Mouse (Mus musculus): ENCODE results near the gene Gm27029. TPM values are rescaled to one million over a fixed set of nuclear protein-coding genes. Genes with fewer than 3 reads are reported as not detected.
A peak's percentile ranks its signal among the peaks of the same experiment; 100 is the strongest.
"Not testable (repeated sequence)": the region's sequence is repeated elsewhere in the genome, so short reads cannot be mapped to it uniquely, and the experiment has no call there.

Gene Gm27029
- total RNA-seq, 2 experiments from 2014 or later: 5.9 to 6.6 TPM

DNA sequence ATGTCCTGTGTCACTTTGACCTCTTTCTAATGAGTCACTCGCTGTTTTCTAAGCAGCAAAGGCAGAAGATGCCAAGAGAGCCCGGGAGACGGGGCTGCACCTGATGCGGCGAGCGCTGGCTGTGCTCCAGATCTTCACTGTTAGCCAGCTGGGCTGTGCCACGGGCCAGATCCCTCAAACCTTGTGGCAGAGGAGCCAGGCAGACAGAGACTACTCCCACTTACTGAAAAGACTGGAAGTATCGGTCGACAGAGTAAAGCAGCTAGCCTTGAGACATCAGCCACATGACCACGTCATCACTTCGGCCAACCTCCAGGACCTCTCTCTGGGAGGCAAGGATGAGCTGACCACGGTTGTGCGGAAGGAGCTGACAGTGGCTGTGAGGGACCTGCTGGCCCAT, 8.8 kb upstream of the Gm27029 start:
- no peak for DNase-seq (ENCODE audit: low spot score in 2 of 2)

DNA sequence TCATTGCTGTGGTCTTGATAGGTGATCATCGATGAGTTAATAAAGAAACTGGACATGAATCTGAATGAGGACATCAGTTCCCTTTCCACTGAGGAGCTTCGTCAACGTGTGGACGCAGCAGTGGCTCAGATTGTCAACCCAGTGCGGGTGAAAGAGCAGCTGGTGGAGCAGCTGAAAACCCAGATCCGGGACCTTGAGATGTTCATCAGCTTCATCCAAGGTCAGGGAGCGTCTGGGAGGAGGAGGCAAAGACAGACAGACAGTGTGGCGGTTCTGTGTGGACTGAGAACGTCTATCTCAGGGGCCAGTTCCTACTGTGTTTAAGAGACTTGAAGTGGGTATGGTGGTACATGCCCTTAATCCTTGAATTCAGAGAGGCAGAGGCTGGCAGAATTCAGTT, 6.7 kb upstream of the Gm27029 start:
- intact Hi-C loops (cut with DNase I): no loop called here
- DNase-seq (ENCODE audit: low spot score in 2 of 2): no peak

More for the DNA sequence above, 8.8 kb upstream of the Gm27029 start:
- intact Hi-C loops (cut with DNase I): no loop called here

DNA sequence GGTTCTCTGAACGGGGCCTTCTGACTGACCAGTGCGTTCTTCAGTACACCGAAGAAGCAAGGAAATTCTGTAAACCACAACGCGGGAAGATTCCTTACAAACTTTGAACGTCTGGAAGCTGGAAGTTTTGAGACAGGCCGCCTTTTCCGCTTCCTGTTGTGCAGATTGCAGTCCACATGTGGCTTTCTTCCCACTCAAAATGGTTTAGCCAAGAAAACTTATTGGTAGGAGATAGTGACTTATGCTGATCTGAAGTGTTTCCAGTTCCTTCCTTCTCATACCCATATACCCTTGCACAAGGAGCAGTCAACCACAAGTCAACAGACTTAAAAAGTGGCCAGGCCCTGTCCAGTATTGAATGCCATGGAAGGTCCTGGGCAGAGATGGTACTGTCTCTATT, 1.6 kb upstream of the Gm27029 start:
- intact Hi-C loops (cut with DNase I): no loop called here
- no peak for DNase-seq (ENCODE audit: low spot score in 2 of 2)

DNA sequence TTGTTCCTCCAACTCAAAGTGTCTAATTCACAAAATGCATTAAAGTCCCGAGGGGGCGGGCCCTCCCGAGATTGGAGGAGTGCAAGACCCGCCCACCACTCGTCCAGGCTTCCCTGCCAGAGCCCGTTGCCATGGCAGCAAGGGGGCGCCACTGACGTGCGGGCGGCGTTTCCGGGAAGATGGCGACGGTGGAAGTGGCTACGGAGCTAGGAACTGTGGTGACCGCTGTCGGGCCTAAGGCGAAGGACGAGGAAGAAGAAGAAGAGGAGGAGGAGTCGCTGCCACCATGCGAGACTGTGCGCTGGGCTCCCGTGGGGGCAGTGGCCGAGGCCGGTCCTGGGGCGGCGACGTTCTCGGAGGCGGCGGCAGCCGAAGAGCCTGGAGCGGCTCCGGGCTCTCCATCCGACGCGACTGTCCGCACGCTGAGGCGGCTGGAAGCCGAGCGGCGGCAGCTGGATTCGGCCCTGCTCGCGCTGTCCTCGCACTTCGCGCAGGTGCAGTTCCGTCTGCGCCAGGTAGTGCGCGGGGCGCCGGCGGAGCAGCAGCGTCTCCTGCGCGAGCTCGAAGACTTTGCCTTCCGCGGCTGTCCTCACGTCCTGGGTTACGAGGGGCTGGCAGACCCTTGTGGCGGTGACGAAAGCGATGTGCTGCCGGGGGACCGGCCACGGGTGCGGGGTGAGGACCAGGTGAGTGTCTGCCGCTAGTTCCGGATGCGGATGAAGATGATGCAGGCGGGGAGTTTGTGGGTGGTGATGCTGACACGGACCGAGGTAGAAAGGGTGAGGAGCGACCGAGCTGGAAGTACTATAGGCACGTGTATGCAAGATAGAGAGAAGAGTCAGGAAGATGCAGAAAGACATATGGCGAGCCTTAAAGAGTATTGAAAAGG, 573 bp upstream of the Gm27029 start, which contains the start of the genes Rundc1 and Ptges3l:
Rundc1 (plus strand) TSS at position 161 of the 889 bp plus-strand sequence.
Ptges3l (minus strand) TSS at position 409 of the 889 bp plus-strand sequence.
- intact Hi-C loops (cut with DNase I): loop anchor here (2.0 kb wide), 1 partner anchor 18 kb away; the partner anchor contains the start of gene Rpl27
- peak; percentile 99 for DNase-seq (ENCODE audit: low spot score in 2 of 2)

DNA sequence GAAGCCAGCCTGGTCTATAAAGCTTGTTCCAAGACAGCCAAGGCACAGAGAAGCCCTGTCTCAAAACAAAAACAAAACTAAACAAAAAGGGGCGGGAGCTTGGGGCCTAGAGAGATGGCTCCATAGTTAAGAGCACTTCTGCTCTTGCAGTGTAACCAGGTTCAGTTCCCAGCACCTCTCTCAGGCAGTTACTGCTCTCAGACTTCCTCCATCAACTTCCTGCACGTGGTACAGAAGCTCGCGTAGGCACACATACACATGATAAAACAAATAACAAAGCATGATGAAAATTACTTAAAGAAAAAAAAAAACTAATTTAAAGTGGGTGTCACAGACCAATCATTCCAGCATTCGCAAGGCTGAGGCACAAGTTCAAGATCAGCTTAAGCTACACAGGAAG, 4.4 kb downstream of the Gm27029 start:
- no peak for DNase-seq (ENCODE audit: low spot score in 2 of 2)
- intact Hi-C loops (cut with DNase I): no loop called here

DNA sequence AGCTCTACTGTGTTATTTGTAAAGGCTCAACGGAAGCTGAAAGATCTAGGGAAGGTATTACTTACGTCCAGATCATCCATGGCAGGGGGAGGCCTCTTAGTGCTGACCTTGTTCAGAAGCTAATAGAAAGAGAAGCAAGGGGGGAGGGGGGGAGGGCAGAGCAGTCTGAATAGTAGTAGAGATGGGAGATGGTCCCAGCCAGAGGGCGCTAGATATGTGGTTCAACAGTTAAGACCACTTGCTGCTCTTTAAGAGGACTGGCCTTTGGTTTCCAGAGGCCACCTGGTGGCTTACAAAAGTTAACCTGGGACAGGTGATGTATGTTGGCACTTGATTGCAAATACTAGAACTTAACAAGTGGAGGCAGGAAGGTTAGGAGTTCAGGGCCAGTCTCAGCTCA, 5.0 kb downstream of the Gm27029 start:
- intact Hi-C loops (cut with DNase I): loop anchor here (10.0 kb wide), 1 partner anchor 325 kb away; the partner anchor contains the start of gene Psmc3ip
- no peak for DNase-seq (ENCODE audit: low spot score in 2 of 2)

DNA sequence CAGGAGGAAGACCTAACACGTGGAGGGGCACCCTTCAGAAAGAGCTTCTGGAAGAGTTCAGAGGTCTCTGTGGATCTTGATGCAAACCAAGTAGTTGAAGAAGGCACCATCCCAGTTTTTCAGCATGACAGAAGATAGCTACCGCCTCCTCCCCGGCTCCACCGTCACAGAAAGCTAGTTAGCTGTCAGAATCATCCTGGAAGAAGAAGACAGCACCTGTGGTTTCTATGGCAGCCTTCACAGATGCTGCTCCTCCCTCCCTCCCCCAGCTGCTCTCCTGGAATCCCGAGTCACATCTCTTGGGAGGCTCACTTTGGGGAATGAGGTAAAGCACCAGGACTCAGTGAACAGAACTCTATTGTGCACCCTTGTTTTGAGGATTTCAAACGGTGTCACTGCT, 5.6 kb downstream of the Gm27029 start:
- intact Hi-C loops (cut with DNase I): loop anchor here (10.0 kb wide), 1 partner anchor 324 kb away; the partner anchor contains the start of gene Psmc3ip
- peak; percentile 41 to 78 for DNase-seq (ENCODE audit: low spot score in 2 of 2)

DNA sequence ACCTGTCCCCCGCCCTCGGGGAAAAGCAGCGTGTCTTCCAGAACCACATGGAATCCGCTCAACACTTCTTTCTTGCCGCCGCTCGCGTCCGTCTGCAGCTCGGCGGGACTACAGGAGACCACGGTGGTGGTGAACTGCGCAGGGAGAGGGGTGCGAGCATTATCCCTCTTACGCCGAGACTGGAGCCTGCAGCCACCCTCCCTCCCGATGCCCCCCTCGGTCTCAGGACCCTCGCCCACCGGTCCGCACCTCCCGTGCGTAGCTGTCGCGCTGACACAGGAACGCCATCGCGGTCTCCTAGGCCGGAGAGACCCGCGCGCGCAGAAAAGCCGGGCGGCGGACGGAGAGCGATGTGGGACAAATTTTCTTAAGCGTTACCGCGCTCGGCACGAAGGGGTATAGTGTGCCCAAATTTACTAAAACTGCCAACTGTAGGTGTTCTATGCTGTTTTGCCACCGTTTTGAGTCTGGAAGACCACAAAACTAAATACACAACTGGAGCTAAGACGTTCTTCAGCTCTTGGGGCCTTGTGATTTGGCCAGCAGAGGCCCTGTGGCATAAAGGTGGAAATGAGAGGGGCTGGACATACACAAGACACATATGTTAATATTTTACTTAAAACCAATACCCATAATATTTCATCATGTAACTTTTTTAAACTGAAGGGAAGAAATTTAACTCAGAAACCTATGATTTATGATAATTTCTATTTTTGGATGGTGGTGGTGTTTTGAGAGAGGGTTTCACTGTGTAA, 7.3 kb downstream of the Gm27029 start, which contains the start of gene Aarsd1:
Aarsd1 (minus strand) TSS at position 515 of the 755 bp plus-strand sequence.
- intact Hi-C loops (cut with DNase I): loop anchor here (10.0 kb wide), 1 partner anchor 322 kb away; the partner anchor contains the start of gene Psmc3ip
- DNase-seq (ENCODE audit: low spot score in 2 of 2): peak; percentile 89 to 91

DNA sequence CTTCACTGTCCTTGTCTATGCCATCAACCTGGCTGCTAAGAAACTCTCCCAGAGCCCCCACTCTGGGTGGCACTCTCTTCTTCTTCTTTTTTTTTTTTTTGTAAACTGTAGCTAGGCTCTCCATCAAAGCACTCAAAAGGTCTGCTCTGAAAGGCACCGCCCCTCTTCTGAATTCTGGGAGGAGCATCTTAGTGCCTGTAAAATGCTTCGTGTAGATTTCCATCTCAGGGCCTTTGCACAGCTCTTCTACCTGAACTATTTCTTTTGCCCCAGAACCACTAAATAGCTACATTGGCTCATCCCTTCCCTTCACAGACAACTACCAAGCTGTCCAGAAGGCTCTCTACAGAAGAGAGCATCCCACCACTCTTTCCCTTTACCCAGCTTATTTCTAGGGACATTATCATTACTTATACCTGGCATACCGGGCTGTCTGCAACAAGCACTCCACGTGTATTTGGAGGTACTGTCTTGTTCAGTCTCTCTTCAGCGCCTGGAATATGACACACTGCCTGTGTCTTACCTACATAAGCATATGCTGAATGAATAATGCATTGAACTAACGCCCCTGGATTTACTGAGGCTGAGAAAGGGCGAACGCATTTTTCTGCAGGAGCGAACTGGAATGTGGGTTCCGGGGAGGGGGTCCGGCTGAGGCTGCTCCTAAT, 8.0 kb downstream of the Gm27029 start:
- DNase-seq (ENCODE audit: low spot score in 2 of 2): no peak
- intact Hi-C loops (cut with DNase I): loop anchor here (10.0 kb wide), 1 partner anchor 322 kb away; the partner anchor contains the start of gene Psmc3ip

DNA sequence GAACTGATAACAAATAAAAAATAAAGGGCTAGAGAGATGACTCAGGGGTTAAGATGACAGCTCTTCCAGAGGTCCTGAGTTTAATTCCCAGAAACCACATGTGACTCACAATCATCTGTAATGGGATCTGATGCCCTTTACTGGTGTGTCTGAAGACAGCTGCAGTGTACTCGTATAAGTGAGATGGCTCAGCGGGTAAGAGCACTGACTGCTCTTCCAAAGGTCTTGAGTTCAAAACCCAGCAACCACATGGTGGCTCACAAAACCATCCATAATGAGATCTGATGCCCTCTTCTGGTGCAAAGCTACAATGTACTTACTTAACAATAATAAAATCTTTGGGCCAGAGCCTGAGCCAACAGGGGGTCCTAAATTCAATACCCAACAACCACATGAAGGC, 9.3 kb downstream of the Gm27029 start:
- no peak for DNase-seq (ENCODE audit: low spot score in 2 of 2)
- intact Hi-C loops (cut with DNase I): loop anchor here (10.0 kb wide), 1 partner anchor 321 kb away; the partner anchor contains the start of gene Psmc3ip

DNA sequence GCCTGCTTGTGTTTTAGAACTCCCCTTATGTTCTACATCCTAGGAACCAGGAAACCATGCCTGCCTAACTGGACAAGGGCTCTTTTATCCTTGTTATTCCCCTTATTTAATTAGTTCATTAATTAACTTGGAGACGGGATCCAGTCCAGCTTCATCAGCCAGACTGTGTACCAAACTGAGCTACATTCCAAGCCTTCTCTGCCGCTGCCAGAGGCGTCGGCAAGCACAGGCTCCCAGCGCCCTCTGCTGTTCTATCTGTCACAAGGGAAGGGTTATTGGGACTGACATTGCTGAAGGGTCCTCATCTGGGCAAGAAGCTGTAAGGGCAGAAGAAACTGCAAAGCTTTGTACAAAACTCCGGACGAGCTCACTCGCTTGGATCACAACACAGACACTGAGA, 29.5 kb downstream of the Gm27029 start:
- DNase-seq (ENCODE audit: low spot score in 2 of 2): peak; percentile 75 to 81
- intact Hi-C loops (cut with DNase I): loop anchor here (1.0 to 5.0 kb wide), 2 partner anchors 72 to 183 kb away; no protein-coding TSS in a partner anchor

DNA sequence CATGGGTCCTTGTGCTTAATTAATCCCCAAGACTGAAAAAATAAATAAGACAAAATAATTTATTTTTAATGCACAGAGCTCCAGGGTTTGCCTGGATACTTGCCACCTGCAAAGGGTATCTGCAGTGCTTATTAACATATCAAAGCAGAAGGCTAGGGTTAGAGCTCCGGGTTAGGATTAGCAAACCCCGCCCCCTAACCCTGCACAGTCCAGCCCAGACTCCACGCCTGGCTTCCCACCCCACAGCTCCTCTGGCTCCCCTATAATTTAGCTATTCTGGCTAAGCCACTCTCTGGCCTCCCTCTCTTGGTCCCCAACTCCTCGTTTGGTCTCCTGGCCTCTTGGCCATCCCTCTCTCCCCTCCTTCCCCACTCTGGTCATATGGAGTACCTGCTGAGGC, 42.8 kb downstream of the Gm27029 start:
- intact Hi-C loops (cut with DNase I): no loop called here
- no peak for DNase-seq (ENCODE audit: low spot score in 2 of 2)

DNA sequence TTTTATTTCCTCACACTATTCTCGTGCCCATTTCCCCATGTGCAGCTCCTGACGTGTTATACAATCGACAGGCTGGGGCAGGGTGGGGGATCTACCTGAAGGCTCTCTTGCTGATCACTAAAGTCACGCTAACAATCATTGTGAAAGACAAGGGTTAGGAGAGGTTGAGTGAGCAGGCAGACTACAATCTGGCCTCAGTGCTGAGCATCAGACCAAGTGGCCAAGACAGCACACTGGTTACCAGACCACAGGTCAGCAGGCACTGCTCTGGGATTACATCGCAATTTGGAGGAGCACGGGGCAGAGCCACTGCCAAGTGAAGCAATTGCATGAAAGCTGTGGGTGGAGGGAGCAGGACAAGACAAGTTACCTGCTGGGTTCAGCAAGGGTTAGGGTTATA, 45.7 kb downstream of the Gm27029 start:
- intact Hi-C loops (cut with DNase I): no loop called here
- DNase-seq (ENCODE audit: low spot score in 2 of 2): no peak

DNA sequence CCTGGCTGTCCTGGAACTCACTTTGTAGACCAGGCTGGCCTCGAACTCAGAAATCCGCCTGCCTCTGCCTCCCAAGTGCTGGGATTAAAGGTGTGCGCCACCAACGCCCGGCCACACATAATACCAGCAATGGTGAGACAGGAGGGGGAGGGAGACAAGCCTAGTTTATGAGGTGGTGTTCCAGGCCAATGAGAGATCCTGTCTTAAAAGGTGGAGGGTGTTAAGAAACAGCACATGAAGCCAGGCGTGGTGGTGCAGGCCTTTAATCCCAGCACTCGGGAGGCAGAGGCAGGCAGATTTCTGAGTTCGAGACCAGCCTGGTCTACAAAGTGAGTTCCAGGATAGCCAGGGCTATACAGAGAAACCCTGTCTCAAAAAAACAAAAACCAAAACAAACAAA, 46.4 kb downstream of the Gm27029 start:
- DNase-seq (ENCODE audit: low spot score in 2 of 2); intact Hi-C loops (cut with DNase I): not testable (repeated sequence)

DNA sequence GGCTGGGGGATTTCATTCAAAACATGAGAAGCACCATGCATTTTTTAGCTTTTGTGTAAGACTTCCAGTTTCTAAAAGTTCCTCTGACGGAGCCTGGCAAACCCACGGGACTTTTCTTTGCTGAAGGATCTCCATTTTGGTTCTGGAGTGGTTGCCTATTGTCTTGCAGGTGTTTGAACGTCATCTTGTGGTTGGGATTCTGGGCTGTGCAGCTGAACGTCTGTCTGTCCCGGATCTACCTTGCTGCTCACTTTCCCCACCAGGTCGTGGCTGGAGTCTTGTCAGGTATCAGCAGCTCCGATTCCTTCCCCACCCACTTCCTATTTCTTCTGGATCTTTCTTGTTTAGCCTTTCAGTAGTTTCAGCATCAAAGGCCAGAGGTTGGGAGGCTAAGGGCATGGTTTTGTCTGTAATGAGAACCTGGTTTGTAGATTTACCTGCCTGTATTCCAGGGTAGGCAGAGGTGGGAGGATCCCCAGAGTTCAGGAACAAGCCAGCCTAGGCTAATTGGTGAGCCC, 50.1 kb downstream of the Gm27029 start:
- intact Hi-C loops (cut with DNase I): no loop called here
- DNase-seq (ENCODE audit: low spot score in 2 of 2): no peak

DNA sequence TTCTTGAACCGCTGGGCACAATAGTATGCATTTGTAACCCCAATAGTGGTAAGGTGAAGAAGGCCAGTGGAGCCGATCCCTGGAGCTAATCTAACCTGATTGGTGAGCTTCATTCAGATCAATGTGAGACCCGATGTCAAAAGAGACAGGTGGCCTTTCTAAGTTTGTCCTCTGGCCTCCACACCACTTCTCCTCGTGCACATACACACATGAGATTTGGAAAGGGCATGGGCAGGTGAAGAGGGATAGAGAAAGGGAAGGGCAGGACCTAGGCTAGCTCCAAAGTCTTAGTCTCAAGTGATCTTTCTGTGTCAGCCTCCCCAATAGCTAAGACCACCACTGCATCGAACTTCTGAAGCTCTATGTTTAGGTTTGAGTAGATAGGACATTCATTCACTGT, 54.5 kb downstream of the Gm27029 start:
- intact Hi-C loops (cut with DNase I): no loop called here
- no peak for DNase-seq (ENCODE audit: low spot score in 2 of 2)

DNA sequence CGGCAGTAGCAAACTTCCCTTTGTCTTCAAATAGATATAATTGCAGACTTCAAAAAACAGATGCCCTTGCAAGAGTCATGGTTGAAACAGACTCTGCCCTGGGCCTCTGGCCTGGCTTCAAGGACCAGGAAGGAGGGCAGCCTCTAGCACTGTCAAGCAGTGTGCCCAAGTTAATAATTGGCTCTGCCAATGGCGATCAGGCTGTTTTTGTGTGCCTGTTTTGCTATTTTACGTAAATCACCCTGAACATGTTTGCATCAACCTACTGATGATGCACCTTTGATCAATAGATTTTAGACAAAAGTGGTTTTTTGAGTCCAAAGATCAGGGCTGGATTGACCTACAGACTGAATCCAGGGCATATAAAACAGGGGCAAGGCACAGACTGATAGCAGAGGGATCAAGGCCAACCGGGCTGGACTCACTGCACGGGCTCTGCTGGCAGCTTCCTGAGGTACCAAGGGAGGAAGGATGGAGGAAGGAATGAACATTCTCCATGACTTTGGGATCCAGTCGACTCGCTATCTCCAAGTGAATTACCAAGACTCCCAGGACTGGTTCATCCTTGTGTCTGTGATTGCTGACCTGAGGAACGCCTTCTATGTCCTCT, 57.2 kb downstream of the Gm27029 start, which contains the start of gene G6pc:
G6pc (plus strand) TSS at position 236 of the 610 bp plus-strand sequence.
- no peak for DNase-seq (ENCODE audit: low spot score in 2 of 2)
- intact Hi-C loops (cut with DNase I): no loop called here

DNA sequence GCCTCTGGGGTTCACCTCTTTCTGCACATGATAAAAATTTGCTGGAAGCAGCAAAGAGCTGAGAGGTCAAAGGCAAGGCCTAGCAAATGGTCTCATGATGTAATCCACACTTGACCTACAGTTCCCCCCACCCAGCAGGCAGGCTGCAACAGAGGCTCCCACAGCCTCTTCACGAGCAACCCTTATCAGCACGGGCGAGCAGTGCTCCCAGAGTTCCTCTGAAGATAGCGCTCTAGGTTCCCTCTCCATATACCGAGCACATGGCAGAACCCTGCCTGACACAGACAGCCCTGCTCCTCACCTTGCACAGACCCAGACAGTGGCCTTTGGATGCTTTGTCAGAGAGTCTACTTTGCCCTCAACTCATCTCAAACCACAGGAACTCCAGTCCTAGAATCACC, 60.1 kb downstream of the Gm27029 start:
- intact Hi-C loops (cut with DNase I): no loop called here
- no peak for DNase-seq (ENCODE audit: low spot score in 2 of 2)

DNA sequence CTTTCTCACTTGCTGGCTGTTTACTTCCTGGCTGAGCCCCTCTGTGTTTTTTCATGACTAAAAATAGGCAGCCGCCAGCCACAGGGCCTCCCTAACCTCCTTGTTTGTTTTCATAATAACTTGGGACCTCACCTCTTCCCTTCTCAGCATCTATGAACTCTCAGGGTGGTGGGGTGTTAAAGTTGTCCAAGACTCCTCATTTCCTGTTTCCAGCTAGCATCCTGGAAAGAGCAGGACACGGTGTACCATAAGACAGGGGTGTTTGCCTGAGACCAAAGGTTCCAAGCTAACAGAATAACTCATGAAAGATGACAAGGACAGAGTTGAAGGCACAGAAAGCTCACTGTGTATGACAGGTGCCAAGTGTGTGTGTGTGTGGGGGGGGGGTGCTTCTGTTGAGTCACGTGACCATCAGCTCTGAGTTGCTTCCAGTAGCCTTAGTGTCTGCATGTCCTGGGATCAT, 63.9 kb downstream of the Gm27029 start:
- intact Hi-C loops (cut with DNase I): no loop called here
- DNase-seq (ENCODE audit: low spot score in 2 of 2): no peak
